Mouse (Mus musculus): ENCODE results near the gene Vmn1r68.

The Vmn1r68 gene

GRCm38 (mm10) chr7:10558385-10558784 lies at the start of gene Vmn1r68:
Gene Vmn1r68, minus strand, starts transcription at chr7:10558485.
- no peak for DNase-seq (ENCODE audit: low spot score)

DNA sequence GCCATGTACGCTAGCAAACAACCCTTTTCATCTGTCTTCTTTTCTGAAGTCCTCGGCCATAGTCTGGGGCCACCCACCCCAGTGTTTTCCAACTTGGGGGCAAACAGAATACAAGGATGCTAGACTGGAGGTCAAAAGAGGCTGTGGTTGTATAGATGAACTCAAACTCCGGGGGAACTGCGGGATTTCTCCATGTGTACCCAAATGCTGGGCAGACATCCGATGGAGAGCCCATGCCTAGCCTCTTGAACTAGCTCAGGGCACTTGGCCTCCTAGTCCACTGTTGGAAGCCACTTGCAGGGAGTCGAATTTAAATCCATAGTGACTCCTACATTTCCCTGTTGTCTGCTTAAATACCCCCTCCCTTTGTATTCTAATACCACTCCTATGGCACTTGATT lies 62.7 kb downstream of the Vmn1r68 start:
- no peak for DNase-seq (ENCODE audit: low spot score)

GRCm38 (mm10) chr7:10494786-10495521 lies 63.3 kb downstream of the Vmn1r68 start, which contains the start of gene Zik1:
Gene Zik1, minus strand, starts transcription at chr7:10495394.
- DNase-seq (ENCODE audit: low spot score), result peak; percentile 91

DNA sequence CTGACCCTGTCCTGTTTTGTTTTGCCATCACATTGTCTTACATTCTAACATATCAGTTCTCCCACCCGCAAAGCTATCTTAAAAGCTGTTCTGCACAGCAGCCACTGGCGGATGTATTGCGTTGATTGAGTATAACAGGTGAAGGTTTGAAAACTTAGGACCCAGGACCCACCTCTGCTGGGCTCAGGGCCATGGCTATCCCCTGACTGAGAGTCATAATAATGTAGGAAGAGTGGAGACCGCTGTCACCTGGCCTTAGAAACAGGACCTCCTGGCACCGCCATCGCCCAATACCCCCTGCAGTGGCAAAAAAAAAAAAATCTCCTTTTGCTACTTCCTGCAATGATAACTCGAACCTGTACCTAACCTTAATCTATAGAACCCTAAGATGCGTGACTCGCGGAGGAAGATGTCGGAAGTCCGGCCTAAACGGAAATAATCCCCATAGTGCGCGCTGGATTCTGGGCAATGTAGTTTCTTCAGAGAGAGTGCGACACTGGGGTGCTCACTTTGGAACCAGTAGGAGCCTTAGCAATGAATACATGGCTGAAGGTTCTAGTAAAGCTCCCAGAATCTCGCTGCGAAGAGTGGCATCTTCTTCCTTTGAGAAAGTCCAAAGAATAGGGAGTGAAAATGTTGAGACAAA lies 77.6 kb downstream of the Vmn1r68 start:
- DNase-seq (ENCODE audit: low spot score), result peak; percentile 53

GRCm38 (mm10) chr7:10479813-10480212 lies 78.5 kb downstream of the Vmn1r68 start:
- no peak for DNase-seq (ENCODE audit: low spot score)

GRCm38 (mm10) chr7:10458166-10458565 lies 100.1 kb downstream of the Vmn1r68 start:
- no peak for DNase-seq (ENCODE audit: low spot score)

All from retina, embryonic 14.5 days (tissue).